Mouse (Mus musculus) limb, embryonic 11.5 days (tissue): ENCODE measurements around the gene Pigl. TPM values are rescaled to one million over a fixed set of nuclear protein-coding genes. Genes with fewer than 3 reads are reported as not detected.

Source experiments
- ATAC-seq: fragments of 200-750 bp; cut with Nextera tagmentation; 2 replicates; pipeline ENCODE4 v1.8.0; 2017; ENCODE audit warnings: low read depth; ENCODE audit not compliant: insufficient number of reproducible peaks, low FRiP score, low TSS enrichment
- DNase-seq: peaks from one replicate; pipeline ENCODE4 v3.0.0-alpha.2; 2015; ENCODE audit warnings: low spot score
- H3K27ac ChIP-seq: fragments of 300-500 bp; sonication (generic); replicated peaks from 2 replicates; pipeline ENCODE4 v1.5.1; 2014; ENCODE audit warnings: low read depth, mild to moderate bottlenecking, low read length
- H3K27me3 ChIP-seq: fragments of 300-500 bp; sonication (generic); 2 replicates; pipeline ENCODE4 v1.6.1; 2014; ENCODE audit warnings: mild to moderate bottlenecking, low read length, mixed read lengths; ENCODE audit not compliant: control insufficient read depth, insufficient read depth
- H3K36me3 ChIP-seq: fragments of 300-500 bp; sonication (generic); 2 replicates; pipeline ENCODE4 v1.6.1; 2014; ENCODE audit warnings: mild to moderate bottlenecking, low read length, moderate library complexity, mixed read lengths; ENCODE audit not compliant: control insufficient read depth, insufficient read depth
- H3K4me1 ChIP-seq: fragments of 300-500 bp; sonication (generic); 2 replicates; pipeline ENCODE4 v1.6.1; 2014; ENCODE audit warnings: low read length, mixed read lengths; ENCODE audit not compliant: control insufficient read depth, insufficient read depth
- H3K4me2 ChIP-seq: fragments of 300-500 bp; sonication (generic); 2 replicates; pipeline ENCODE4 v1.6.1; 2014; ENCODE audit warnings: low read depth, mild to moderate bottlenecking, moderate library complexity; ENCODE audit not compliant: severe bottlenecking
- H3K4me3 ChIP-seq: fragments of 300-500 bp; sonication (generic); 2 replicates; pipeline ENCODE4 v1.5.1; 2014; ENCODE audit warnings: low read depth, low read length
- H3K9ac ChIP-seq: fragments of 300-500 bp; sonication (generic); 2 replicates; pipeline ENCODE4 v1.6.1; 2014; ENCODE audit warnings: mild to moderate bottlenecking, low read length
- H3K9me3 ChIP-seq: fragments of 300-500 bp; sonication (generic); 2 replicates; pipeline ENCODE4 v1.6.1; 2016; ENCODE audit warnings: low read length; ENCODE audit not compliant: control insufficient read depth
- WGBS: fragments of 180-500 bp; shearing (Covaris S2); extraction: QIAGEN DNeasy Blood & Tissue Kit; methylation state at CpG from one replicate; pipeline ENCODE4 v1.1.7; 2014; 5-methylcytosine and 5-hydroxymethylcytosine counted together
- polyA plus RNA-seq: library from polyadenylated mRNA; unstranded; fragments of >200 nt; fragmentation: Nextera tagmentation; extraction: Ambion mirVana; gene quantifications from 2 replicates; pipeline ENCODE4 v1.2.1, GENCODE M21; 2014

Pigl gene
- polyA plus RNA-seq, 1 experiment from 2014 or later: 13.7 TPM

DNA sequence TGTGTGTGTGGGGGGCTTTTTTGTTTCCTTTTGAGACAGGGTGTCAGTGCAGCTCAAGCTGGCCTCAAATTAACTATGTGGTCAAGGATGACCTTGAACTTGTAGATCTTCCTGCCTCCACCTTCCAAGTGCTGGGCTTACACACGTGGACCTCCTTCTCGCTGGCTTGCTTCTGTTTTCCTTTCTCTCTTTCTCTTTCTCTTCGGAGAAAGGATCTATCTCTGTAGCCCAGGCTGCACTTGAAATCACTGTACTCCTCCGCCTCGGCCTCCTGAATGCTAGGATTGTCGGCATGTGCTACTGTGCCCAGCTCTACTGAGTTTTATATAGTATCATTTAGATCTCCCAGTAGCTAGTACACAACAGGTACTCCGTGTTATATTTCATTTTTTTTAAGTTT is 79.3 kb downstream of the Pigl start:
- Histone ChIP-seq H3K4me2 (peak overlapping the region; percentile 22; the same call in 1 of the 2 replicates), H3K9ac (no peak overlapping the region), H3K27me3 (0 out of 2 replicates have a peak, but pooled peaks cover 3% of the 10 kb centered on the region), H3K4me3 (no peak overlapping the region), H3K27ac (no peak overlapping the region), H3K4me1 (no peaks in the 10 kb centered on the region), H3K36me3 (no peaks in the 10 kb centered on the region; the same call in 1 of the 2 replicates), H3K9me3 (no peaks in the 10 kb centered on the region)
- no peak for DNase-seq
- WGBS: 41% methylated on average over 7 of the region's 7 CpGs
- no peak for ATAC-seq

DNA sequence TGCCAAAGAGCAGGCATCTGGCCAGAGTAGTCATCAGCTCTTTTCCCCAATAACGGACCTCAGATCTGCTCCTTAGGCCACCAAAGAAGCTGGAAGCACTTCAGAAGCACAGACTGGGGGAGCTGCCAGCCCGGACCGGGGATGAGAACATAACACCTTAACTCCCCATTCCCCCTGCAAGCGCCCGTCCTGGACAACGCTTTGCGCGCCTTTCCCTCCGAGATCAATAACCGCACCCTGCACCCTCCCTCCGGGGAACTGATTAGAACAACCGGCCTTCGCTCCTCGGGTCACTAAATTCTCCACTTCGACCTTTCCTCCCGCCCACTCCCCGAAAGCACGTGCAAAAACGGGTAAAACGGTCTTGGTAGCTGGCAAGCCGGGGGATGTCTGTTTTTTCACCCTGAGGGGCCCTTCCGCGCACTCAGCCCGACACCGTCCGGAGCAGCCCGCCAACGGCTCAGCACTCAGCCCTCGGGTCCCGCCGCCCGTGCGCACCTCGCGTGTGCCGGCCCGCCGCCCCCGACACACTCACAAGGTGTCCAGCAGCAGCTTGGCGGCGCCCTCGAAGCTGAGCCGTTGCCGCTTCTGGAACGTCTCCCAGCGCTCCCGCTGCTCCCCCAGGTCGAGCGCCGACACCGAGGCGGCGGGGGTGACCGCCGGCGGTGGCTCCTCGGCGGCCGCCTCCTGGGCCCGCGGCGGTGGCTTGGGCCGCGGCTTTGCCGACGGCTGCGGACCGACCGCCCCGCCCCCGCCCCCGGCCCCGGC is 80.2 kb downstream of the Pigl start:
- H3K36me3 ChIP-seq: no peaks in the 10 kb centered on the region; the same call in 1 of the 2 replicates
- H3K4me2 ChIP-seq: peak overlapping the region; percentile 92
- DNase-seq (peak; percentile 76), ATAC-seq (peak; percentile 49)
- H3K9ac ChIP-seq: peak overlapping the region; percentile 89
- H3K9me3 ChIP-seq: no peaks in the 10 kb centered on the region
- under 1% methylated on average over 73 of the region's 73 CpGs for WGBS
- H3K27me3 ChIP-seq: 0 out of 2 replicates have a peak, but pooled peaks cover 3% of the 10 kb centered on the region
- H3K4me3 ChIP-seq: peak overlapping the region; percentile 75
- 0 out of 2 replicates have a peak overlapping the region, but pooled peaks have one; percentile 21 for H3K27ac ChIP-seq
- H3K4me1 ChIP-seq: no peaks in the 10 kb centered on the region

DNA sequence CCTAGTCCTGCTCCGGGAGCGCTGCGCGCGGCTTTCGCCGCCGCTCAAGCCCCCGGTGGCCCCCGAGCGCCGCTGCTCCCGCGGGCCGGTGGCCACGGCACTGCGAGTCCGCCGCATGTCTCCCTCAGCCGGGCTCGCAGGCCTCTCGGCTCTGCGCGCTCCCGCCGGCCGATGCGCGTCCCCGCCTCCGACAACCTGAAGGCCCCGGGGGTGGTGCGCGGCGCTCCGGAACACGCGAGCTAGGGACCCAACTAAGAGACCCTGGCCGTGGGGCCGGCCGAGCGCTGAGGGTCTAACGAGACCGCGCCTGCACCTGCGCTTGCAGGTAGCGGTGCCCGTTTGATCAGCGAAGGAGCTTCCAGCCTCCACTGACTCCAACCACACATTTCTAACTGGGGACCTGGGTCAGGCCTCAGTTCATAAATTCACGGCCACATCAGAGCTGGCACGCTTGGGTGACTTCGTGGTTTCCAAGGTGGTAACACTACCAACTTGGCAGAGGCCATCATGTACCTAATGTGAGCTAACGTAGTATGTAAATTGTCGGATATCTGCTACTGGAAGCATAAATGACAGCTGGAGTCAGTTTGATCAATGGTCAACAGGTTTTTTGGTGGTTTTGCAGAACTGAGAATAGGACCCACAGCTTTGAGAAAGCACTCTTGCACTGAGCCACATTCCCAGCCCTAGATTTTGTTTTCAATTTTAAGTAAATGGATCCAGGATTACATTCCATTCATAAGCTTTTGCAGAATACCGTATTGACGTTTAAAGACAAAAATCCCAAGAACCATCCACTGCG is 81.0 kb downstream of the Pigl start, which contains the start of gene Cenpv:
Cenpv (minus strand) TSS at position 173 of the 802 bp plus-strand sequence.
- Histone ChIP-seq H3K27me3 (0 out of 2 replicates have a peak, but pooled peaks cover 3% of the 10 kb centered on the region), H3K9ac (peak within 1 kb of the TSS; percentile 89), H3K4me3 (peak within 1 kb of the TSS; percentile 75), H3K27ac (0 out of 2 replicates have a peak within 1 kb of the TSS, but pooled peaks have one; percentile 21), H3K4me1 (no peaks in the 10 kb centered on the region), H3K9me3 (no peaks in the 10 kb centered on the region), H3K4me2 (peak within 1 kb of the TSS; percentile 92), H3K36me3 (no peaks in the 10 kb centered on the region; the same call in 1 of the 2 replicates)
- DNase-seq (peak; percentile 84), ATAC-seq (peak; percentile 56)
- WGBS: 6% methylated on average over 57 of the region's 57 CpGs

DNA sequence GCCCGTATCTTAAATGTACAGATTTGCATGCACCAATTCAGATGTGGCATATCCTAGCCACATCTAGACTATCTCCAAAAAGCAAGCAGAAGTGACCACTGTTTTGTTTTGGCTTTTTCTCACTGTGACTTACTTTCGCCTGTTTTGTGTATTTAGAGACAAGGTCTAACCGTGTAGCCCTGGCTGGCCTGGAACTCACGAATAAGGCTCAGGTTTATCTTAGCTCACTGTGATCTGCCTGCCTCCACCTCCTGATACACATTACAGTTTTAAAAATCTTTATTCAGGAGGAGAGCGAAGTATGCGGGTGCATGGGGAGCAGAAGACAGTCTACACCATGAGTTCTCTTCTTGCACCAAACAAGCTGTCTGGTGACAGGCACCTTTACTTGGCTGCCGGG is 81.9 kb downstream of the Pigl start:
- ATAC-seq (no peak), DNase-seq (no peak)
- H3K4me1 ChIP-seq: no peaks in the 10 kb centered on the region
- 0 out of 2 replicates have a peak, but pooled peaks cover 3% of the 10 kb centered on the region for H3K27me3 ChIP-seq
- H3K9me3 ChIP-seq: no peaks in the 10 kb centered on the region
- H3K4me2 ChIP-seq: no peak overlapping the region
- H3K9ac ChIP-seq: no peak overlapping the region
- H3K36me3 ChIP-seq: no peaks in the 10 kb centered on the region; the same call in 1 of the 2 replicates
- H3K4me3 ChIP-seq: no peak overlapping the region
- 80% methylated on average over 7 of the region's 7 CpGs for WGBS
- no peak overlapping the region for H3K27ac ChIP-seq

DNA sequence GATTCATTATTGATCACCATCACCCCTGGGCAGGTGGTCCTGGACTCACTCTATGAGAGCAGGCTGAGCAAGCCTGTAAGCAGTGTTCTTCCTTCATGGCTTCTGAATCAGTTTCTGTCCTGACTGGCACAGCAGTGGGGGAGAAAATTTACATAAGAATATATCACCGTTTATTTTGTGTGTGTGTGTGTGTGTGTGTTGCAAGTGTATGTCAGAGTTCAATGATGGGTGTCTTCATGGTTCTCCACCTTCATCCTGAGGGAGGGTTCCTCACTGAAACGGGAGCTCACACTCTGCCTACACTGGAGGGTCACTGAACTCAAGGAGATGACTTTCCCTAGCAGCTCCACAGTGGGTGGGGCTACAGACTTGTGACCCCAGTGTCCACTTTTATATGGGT is 82.7 kb downstream of the Pigl start:
- DNase-seq: no peak
- no peaks in the 10 kb centered on the region for H3K36me3 ChIP-seq
- no peaks in the 10 kb centered on the region for H3K9me3 ChIP-seq
- no peaks in the 10 kb centered on the region for H3K4me1 ChIP-seq
- H3K4me3 ChIP-seq: no peak overlapping the region
- 53% methylated on average over 2 of the region's 2 CpGs for WGBS
- H3K27me3 ChIP-seq: 0 out of 2 replicates have a peak, but pooled peaks cover 3% of the 10 kb centered on the region
- no peak overlapping the region for H3K4me2 ChIP-seq
- ATAC-seq: no peak
- H3K9ac ChIP-seq: no peak overlapping the region
- H3K27ac ChIP-seq: no peak overlapping the region

DNA sequence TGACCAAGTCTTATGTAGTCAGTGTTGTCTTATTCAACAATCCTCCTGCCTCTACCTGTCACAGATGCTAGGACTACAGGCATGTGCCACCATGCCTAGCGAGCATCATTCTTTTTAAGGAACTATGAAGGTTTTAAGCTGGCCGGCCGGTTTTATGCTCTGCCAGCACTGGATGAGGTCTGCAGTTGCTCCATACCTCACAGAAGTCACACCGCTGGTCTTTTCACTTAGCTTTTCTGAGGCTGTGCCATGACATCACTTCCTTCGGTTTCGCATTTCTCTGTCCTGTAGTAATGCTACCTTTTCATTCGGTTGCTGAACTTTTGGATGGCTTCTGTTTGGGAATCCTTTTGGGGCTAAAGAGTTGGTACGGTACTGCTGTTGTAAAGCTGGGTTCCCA is 83.3 kb downstream of the Pigl start:
- Histone ChIP-seq H3K4me3 (no peak overlapping the region), H3K36me3 (no peaks in the 10 kb centered on the region), H3K4me1 (no peaks in the 10 kb centered on the region), H3K4me2 (no peak overlapping the region), H3K9me3 (no peaks in the 10 kb centered on the region), H3K9ac (no peak overlapping the region), H3K27me3 (0 out of 2 replicates have a peak, but pooled peaks cover 3% of the 10 kb centered on the region), H3K27ac (no peak overlapping the region)
- no peak for DNase-seq
- WGBS: 81% methylated on average over 8 of the region's 8 CpGs
- ATAC-seq: no peak

DNA sequence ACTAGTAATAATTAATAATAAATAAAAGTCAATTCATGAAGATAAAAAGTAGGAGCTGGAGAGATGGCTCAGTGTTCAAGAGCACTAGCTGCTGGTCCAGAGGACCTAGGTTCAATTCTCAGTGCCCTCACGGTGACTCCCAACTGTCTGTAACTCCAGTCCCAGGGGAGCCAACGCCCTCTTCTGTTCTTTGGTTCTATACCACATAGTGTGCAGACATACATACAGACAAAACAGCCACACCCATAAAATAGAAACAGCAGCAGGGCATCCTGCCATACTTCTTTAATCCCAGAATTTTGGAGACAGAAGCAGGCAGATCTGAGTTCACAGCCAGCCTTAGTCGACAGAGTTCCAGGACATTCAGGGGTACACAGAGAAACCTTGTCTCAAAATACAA is 85.7 kb downstream of the Pigl start:
- H3K4me2 ChIP-seq: no peak overlapping the region
- H3K27ac ChIP-seq: no peak overlapping the region
- H3K4me3 ChIP-seq: no peak overlapping the region
- H3K36me3 ChIP-seq: no peaks in the 10 kb centered on the region
- 0 out of 2 replicates have a peak, but pooled peaks cover 3% of the 10 kb centered on the region for H3K27me3 ChIP-seq
- no peak overlapping the region for H3K9ac ChIP-seq
- ATAC-seq: no peak
- no peak for DNase-seq
- no peaks in the 10 kb centered on the region for H3K4me1 ChIP-seq
- WGBS: 89% methylated on average over 3 of the region's 3 CpGs
- no peaks in the 10 kb centered on the region for H3K9me3 ChIP-seq

DNA sequence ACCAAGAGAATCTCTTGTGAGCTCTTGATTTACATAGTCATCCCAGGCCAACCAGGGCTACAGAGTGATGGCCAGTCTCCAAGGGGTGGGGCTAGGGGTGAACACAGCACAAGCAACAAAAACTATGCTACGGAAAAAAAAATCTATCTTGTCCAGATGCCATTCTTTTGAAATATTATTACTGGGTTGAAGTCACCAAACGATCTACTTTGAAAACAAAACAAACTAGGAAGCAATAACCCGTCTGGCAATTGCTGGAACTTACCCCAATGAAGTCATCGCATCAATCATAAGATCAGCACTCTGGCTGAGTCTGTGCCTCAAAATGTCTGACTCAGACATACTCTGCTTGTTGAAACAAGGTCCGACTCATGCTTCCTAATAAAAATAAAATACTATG is 91.5 kb downstream of the Pigl start:
- no peak overlapping the region; the same call in 1 of the 2 replicates for H3K9ac ChIP-seq
- DNase-seq: peak; percentile 25
- H3K9me3 ChIP-seq: no peaks in the 10 kb centered on the region

More for the DNA sequence above, 91.5 kb downstream of the Pigl start:
- ATAC-seq: no peak
- Histone ChIP-seq H3K27me3 (no peaks in the 10 kb centered on the region), H3K27ac (no peak overlapping the region), H3K4me1 (peaks cover 10% of the 10 kb centered on the region), H3K36me3 (peaks cover 7% of the 10 kb centered on the region; the same call in 1 of the 2 replicates), H3K4me3 (peak overlapping the region; percentile 77; the same call in 1 of the 2 replicates), H3K4me2 (peak overlapping the region; percentile 77)
- WGBS: 29% methylated on average over 5 of the region's 5 CpGs
